Mouse (Mus musculus) kidney, adult 2 months (tissue): Measurements from ENCODE around the gene Purb.

Source experiments
- CTCF ChIP-seq: fragments of 200-500 bp; conservative IDR thresholded peaks from 2 replicates; pipeline ENCODE4 v1.5.1; 2011; ENCODE audit warnings: low read depth, mild to moderate bottlenecking, control low read depth, low read length, moderate library complexity, mixed read lengths; ENCODE audit not compliant: insufficient read depth, insufficient read length
- POLR2A ChIP-seq: fragments of 200-500 bp; IDR thresholded peaks from one replicate; pipeline ENCODE4 v1.6.1; 2011; ENCODE audit warnings: low read depth, low read length, control low read depth

DNA sequence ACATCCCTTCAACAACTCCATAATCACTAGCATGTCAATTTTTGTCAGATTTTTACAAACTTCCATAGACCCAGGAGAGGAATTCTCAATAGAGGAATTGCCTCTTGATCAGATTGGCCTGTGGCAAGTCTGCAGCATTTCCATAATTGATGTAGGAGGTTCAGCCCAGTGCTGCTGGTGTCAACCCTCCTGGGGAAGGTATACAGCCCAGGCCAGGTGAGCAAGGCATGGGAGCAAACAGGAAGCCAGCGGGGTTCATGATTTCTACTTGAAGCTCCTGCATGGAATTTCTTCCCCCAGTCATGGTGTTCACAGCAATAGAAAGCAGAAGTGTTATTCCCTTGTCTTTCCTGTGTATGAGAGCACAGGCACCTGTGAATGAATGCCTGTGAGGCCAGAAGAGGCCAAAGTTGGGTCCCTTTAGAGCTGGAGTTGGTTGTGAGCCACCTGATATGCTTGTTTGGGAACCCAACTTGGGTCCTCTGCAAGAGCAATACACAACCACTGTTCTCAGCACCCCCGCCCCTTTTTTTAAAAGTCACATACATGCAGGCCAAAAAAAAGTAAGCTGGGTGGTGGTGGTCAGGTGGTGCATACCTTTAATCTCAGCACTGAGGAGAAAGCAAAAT is 54.9 kb downstream of the Purb start:
- TF ChIP-seq POLR2A: no peak
- no peak for TF ChIP-seq CTCF
